Mouse (Mus musculus) kidney, adult 8-10 months (tissue): ENCODE results near the gene H2-M10.3.
"Not testable (repeated sequence)": the region's sequence is repeated elsewhere in the genome, so short reads cannot be mapped to it uniquely, and the experiment has no call there.

Source experiments
- DNase-seq, 2 experiments: peaks; one replicate each; pipeline ENCODE4 v3.0.0; 2022

Gene H2-M10.3

GRCm38 (mm10) chr17:36368317-36368716, at the start of gene H2-M10.3:
Gene H2-M10.3 (minus strand): TSS chr17:36368417.
- DNase-seq = not testable (repeated sequence)

- no peak for DNase-seq
Measured at GRCm38 (mm10) chr17:36417416-36417815, 49.2 kb upstream of the H2-M10.3 start.

- no peak for DNase-seq
Measured at GRCm38 (mm10) chr17:36415407-36415806, 47.2 kb upstream of the H2-M10.3 start.

- DNase-seq = no peak
Measured at GRCm38 (mm10) chr17:36414361-36414760, 46.1 kb upstream of the H2-M10.3 start.

GRCm38 (mm10) chr17:36389907-36390306, 21.7 kb upstream of the H2-M10.3 start:
- no peak for DNase-seq

GRCm38 (mm10) chr17:36362404-36362803, 5.8 kb downstream of the H2-M10.3 start:
- not testable (repeated sequence) for DNase-seq

- peak; percentile 12 to 57 for DNase-seq
Measured at GRCm38 (mm10) chr17:36357512-36357911, 10.7 kb downstream of the H2-M10.3 start.

- no peak for DNase-seq
Measured at GRCm38 (mm10) chr17:36355763-36356162, 12.5 kb downstream of the H2-M10.3 start.

GRCm38 (mm10) chr17:36355343-36355742, 12.9 kb downstream of the H2-M10.3 start:
- peak; percentile 45 to 53 for DNase-seq

GRCm38 (mm10) chr17:36326055-36326454, 42.2 kb downstream of the H2-M10.3 start, which contains the start of gene H2-M10.1:
Gene H2-M10.1 (minus strand): TSS chr17:36326155.
- no peak for DNase-seq

GRCm38 (mm10) chr17:36315689-36316253, 52.4 kb downstream of the H2-M10.3 start:
- DNase-seq = no peak

- peak; percentile 21 to 32 for DNase-seq
Measured at GRCm38 (mm10) chr17:36315041-36315688, 53.1 kb downstream of the H2-M10.3 start.
